Mouse (Mus musculus): ENCODE measurements around the gene Coq2.
A peak's percentile ranks its signal among the peaks of the same experiment; 100 is the strongest.

The Coq2 gene

DNA sequence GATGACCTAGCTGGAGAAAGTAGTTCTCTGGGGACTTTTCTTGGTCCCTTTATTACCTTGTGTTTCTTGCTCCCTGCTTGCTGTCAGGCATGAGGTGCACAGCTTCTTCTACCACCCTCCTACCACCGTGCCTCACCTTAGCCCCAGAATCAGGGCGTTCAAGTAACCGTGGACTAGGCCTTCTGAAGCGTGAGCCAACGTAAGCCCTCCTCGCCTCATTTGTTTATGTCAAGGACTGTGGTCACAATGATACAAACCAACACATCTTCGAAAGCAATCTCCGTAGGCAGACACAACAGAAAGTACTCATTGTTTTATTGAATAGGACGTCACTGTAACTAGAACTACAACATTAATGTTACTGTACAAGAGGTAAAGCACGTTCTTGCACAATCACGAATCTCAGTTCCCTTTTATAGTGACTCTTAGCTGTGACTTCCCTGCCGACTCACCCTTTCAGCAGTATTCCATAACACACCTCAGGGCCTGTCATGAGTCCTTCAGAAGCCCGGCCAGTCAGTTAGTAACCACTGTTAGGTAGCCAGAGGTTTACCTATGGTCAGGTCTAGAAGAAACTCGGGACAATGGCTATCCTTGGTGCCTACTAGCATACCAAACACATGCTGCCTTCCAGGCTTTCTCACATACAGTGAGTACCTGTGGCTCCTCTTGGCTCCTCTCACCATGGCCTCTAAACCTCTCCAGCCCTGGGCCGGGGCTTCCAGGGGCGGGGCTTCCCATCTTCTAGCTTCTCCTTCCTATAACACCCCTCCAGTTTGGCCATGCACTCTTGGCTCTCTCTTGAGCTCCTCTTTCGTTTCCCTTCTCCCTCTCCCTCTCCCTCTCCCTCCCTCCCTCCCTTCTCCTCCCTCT, 60.8 kb downstream of the Coq2 start:
- DNase-seq = no peak

DNA sequence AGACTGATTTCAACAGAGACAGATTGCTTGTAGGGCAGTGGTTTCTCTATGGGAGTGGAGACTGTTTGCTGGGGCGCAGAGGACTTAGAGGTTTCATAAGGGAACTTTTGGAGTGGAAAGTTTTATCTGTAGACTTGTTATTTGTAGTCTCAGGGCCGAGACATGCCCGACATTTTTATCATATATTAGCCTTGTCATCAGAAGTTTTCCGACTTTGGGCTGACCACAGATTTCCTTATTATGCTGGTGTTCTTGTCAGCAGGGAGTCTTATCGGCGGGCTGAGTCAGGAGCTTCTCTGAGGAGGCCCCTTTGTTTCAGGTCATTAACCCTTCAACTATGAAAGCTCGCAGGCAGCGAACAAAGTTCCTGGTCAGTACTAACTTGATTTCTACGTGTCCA, 67.1 kb downstream of the Coq2 start:
- no peak for DNase-seq

DNA sequence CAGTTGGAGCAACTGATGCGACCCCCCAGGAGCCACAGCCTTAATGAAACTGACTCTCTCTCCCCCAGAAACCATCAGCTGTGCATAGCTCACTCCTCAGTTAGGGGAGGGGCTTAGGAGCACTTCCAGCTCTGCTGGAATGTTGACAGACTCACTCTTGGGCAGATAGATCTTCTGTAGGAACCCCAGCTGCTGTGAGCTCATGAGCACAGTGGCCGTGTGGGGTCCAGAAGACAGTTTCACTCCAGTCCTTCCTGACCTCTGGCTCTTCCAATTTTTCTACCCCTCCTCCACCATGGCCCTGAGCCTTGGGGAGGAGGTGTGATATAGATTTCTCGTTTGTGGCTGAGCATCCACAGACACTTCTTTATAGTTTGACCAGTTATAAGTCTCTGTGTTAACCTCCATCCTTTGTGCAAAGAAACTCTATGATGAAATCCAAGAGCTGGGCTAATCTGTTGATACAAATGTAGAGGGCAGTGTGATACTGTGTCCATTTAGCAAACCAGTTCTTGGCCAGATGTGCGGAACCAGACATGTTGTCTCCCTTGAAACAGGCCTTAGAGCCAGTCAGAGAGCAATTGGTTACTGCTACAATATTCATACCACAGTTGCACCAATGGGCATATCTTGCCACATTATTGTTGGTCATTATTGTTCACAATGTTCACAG, 67.7 kb downstream of the Coq2 start:
- DNase-seq = peak; percentile 63

DNA sequence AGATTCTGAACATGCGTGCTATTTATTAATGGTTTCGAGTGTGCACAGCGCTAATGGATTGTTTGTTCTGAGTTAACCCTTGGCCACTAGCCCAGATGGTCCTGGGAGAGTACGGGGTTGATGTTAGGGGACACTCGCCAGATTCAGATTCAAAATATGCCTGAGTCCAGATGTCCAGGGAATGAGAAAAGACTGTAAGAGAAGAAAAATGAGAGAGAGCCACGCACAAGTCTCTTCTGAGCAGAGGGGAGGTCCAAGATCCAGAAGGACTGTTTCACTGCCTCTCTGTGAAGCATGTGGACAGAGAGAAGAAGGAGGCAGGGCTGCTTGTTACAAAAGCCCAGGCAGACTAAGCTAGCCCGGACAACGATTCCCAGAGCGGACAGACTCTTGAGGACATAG, 69.1 kb downstream of the Coq2 start:
- DNase-seq = peak; percentile 76

Data from lung, postnatal 10 days (tissue).